Mouse (Mus musculus) layer of hippocampus, postnatal 10 days (tissue): ENCODE data around the gene Mto1. TPM values are rescaled to one million over a fixed set of nuclear protein-coding genes. Genes with fewer than 3 reads are reported as not detected.
"Not testable (repeated sequence)": the region's sequence is repeated elsewhere in the genome, so short reads cannot be mapped to it uniquely, and the experiment has no call there.

Experiments used
- DNase-seq, 2 experiments: peaks; one replicate each; pipeline ENCODE4 v3.0.0; 2021; ENCODE audit warnings: low spot score in 2 of 2
- microRNA-seq, 2 experiments: library from miRNA; unstranded; fragments of <30 nt; microRNA quantifications; one replicate each; pipeline ENCODE4 v1.2.0; 2021
- total RNA-seq, 2 experiments: library from RNA; stranded (reverse); gene quantifications; 2 replicates each; pipeline ENCODE4 v1.2.3; 2021

Mto1 gene
- total RNA-seq, 2 experiments from 2014 or later = 20.4 to 22.9 TPM

DNA sequence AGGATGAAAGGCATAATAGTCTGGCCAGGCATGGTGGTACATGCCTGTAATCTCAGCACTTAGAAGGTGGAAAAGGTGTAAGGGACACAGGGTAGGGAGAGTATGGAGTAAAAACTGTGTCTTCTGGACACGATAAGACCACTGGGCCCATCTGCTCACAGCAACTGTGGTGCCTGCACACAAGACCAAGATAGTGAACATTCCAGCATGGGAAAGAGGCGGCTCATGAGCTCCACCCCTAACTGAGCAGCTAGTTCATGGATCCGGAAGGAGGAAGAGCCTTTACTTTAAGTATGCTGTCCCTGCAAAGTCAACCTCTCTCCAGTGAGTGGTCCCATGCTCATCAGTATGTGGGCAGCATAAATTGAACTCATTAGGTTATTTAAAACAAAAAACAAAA is 56.7 kb downstream of the Mto1 start:
- no peak for DNase-seq

DNA sequence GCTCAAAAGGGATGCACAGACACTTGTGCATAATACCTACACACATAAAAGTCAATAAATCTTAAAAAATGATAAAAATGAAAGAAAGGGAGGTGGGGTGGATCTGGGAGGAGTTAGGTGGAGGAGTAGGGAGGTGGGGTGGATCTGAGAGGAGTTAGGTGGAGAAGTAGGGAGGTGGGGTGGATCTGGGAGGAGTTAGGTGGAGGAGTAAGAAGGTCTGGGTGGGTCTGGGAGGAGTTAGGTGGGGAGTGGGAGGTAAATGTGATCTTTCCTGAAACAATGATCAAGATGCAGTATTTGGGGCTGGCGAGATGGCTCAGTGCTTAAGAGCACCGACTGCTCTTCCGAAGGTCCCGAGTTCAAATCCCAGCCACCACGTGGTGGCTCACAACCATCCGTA is 57.2 kb downstream of the Mto1 start:
- no peak for DNase-seq

DNA sequence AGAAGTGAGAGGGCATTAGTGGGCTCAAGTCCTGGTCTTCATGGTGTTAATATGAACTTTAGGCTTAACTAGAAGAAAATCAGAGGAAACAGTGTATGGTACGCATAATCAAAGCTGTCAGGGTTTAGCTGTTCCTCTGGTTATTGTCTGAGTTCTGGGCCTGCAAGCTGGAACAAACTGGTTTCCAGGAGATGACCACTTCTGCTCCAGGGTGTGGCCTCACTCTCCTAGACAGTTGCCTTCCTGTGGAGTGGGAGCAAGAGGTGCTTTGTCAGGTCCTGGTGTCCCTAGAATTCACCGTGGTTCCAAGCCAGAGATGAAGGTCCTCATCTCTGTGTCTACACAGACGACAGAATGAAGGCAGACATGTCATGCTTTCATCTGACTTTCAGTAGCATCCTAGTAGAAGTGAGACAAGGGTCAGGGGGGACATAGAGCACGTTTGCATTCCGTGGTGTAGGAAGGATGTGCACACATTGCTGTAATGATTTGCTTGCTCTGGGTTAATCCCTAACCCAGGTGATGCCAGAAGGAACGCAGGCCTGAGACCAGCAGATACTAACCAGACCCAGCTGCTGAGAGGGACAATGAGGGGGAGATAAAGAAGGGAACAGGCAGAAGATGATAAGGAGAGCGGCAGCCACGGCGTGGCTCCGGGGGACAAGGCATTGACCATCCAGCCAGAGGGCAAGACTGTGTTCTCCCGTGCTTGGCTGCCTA is 58.2 kb downstream of the Mto1 start:
- no peak for DNase-seq

DNA sequence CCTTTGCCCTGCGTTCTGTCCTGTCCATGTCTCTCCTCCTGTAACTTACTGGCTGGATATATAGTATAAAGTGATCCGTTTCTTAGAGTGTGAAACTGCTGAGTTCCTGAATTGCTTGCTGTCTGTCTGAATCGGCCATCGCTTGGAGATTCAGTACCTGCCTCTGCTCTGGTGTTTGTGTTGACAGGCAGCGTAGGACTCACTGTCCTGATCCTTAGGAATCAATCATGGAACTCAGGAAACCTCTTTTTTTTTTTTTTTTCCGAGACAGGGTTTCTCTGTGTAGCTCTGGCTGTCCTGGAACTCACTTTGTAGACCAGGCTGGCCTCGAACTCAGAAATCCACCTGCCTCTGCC is 58.7 kb downstream of the Mto1 start:
- no peak for DNase-seq

DNA sequence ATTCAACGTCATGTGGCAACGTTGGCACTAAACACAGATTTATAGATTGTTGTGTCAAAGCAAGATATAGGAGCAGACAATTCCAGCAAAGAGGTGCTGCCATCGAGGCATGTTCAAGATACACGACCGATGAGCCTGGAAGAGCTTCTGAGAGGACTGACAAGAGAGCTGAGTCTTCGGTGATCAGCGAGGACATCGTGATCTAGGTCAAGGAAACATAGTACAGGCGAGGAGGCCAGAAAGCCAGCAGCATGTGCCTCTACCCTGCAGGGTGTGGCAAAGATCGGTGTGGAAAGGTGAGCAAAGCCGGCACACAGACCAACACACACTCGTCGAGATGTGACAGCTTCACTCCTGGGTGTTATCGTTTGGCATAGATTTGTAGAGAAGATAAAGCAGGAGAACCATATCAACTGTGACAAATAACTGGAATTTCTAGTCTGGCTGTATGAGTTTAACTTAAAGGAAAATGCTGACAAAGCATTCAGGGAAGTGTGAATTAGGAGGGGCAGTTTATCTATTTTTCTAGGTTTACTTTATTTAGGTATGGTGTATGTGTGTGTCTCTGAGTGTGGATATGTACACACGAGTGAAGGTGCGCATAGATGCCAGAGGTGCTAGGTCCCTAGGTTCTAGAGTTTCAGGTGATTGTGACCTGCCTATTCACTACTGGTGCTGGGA is 60.2 kb downstream of the Mto1 start:
- DNase-seq = no peak

DNA sequence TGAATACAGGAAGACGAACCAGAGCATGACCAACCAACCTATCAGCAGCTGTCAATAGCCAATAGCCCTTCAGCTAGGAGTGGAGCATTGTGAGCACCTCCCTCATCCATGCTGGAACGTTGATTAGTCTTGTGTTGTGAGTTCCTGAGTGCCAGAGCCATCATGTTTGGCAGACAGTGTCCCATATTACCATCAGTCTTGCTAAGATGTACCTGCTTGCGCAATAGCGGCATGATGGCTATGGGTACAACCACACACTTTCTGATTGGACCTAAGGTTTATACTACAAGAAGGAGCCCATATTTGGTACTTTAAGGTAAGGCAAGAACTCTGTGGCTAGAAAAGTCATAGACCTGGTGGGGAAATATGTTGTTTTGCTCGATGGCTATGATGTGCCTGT is 63.7 kb downstream of the Mto1 start:
- DNase-seq = no peak

DNA sequence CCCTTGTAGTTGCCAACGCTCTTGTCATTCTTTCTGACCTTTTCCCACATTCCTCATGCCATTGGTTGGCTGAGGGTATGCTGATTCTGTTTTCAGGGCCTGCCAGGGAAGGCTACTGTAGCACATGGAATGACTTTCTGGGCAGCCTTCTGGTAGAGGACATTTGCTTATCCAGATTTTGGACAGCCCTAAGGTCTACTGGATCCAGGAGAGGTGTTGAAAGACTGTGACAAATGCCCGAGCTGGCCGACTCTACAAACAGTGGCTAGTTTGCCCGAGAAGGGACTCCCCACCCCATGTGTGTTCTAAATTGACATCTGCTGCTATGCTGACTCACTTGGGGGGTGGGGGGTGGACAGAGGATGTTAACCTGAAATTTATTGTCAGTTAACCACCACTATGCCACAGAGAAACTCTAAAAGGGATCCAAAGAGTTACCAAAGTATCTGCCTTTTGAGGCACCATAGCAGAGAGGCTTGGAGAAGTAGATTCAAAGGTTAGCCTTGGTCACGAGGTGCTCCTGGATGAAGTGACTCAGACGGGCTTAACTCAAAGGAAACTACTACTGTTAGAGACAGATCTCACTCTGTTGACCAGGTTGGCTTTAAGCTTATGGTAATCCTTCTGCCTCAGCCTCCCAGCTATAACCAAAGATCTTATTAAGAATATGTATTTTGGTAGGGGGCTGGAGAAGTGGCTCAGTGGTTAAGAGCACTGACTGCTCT is 65.9 kb downstream of the Mto1 start:
- no peak for DNase-seq

DNA sequence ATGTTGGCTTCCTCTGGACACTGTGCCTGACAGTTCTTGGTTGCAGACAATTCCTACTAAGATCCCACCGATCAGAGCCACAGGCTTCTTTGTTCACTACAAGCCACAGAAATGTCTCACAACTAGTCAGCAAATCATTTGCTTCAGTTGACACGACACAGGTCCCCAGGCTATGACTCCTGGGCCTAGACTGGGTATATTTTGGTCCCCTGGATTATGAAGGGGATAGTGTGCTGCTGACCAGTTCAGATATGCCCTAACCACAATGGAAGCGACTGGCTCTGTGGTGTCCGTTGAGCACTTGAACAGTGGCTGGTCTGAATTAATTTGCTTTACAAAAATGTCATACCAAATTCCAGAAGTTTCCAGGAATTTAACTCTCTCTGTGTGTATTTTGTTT is 66.7 kb downstream of the Mto1 start:
- no peak for DNase-seq

DNA sequence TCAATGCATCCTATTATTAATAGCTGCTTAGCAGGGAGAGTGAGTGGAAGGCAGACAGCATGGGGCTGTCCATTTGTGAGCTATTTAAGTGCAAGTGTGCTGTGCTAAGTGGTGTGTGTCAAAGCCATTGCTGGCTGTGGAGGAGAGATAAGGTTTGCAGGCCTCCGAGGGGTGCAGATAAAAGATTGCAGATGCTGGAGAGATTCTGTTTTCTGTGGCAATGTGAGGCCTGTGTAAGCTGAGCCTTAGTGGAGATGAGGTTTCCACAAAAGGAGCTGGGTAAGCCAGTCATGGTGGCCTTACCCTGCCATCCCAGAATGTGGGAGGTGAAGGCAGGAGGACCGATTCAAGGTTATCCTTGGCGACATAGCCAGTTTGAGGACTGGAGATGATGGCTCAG is 68.1 kb downstream of the Mto1 start:
- no peak for DNase-seq

DNA sequence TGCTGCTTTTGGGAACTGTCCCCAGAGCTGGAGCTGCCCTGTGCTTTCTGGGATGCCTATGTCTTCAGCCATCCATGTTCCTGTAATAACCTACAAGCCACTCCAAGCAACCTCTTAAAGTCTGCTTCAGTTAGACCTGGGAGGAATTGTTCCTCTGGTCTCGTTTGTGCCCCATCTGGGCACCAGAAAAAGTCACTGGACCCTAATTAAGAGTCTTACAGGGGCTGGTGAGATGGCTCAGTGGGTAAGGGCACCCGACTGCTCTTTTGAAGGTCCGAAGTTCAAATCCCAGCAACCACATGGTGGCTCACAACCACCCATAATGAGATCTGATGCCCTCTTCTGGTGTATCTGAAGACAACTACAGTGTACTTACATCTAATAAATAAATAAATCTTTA is 69.2 kb downstream of the Mto1 start:
- not testable (repeated sequence) for DNase-seq

DNA sequence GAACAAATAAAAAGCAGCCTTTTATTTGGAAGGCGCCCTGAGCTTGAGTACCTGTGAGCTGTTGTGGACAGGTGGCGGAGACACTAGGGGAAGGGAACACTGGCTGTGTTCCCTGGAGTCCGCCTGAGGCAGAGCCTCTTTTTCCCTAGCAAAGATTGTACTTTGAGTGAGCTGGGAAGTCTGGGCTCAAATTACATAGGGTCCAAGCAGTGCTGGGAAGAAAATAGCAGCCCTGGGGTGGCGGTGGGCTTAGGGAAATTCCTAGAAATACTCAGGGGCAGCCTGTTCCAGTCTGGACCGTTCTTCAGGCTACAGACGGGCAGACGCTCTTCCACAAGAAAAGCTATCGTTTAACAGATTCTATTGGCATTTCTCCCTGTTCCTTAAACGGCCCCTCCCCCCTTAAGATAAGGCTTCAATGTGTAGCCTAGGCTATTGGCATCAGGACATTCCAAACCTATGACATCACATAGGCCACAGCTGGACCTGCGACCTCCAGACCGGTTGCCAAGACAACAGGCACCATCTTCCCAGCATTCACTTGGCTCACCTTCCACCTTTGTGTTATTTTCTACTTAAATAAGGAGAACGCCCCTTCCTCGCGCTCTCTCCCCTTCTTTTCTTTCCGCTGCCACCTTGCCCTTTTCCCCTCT is 72.2 kb downstream of the Mto1 start:
- DNase-seq = no peak

DNA sequence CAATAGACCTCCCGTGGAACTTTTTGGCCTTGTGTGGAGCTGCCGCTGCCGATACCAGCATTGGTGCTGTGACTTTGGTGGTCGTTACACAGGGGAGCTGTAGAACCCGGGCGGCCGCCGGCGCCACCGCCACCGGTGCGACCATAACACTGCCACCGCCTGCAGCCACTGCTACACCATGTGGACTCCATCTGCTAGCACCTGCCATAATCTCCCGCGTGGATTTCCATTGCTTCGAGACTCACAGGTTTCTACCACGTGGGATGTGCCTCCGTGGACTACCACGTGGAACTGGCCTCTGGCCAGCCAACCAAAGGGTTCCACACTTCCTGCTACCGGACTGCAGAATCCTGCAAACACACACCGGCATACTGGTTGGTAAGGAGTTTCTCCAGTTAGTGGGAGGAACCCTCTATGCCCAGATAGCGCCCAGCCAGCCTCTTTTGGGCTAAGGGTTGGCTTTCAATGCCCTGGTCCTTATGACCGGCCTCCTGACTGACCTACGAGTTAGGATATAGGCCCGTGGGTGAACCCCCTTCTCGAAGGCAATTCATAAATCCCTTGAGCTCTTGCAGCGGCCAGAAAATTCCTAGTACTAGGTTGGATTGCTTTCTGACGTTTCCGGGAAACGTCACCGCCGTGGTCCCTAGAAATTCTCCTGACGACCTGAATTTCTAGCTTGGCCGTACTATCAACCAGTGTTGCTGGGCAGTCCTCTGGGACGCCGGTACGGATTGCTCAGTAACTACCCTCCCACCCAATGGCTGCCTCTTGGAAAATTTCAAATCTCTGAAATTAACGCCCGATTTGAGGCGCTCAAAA is 73.0 kb downstream of the Mto1 start:
- peak; percentile 61 to 67 for DNase-seq

DNA sequence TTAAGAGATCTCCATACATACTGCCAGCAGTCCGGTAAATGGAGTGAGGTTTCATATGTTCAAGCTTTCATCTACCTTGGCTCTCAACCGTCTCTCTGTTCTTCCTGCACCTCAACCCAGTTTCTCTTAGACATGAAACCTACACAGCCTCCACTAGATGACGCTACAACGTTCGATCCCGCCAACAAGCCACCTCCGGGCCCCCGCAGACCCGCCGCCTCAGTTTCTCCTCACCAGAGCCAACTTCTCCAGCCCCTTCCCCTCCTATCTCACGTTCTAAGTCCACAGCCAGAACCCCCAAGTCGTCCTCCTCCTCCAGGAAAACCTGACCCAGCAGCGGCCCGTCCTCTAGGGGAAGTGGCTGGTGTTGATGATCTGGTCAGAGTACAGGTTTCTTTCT is 73.7 kb downstream of the Mto1 start:
- peak; percentile 28 to 46 for DNase-seq

Small RNAs within 50 kb of the gene (microRNA-seq; reads per million reads assigned to microRNA genes)
- gene Gm26377 = 0 reads per million in 2 experiments

Other genes with a start within 250 kb of the Mto1 start
- not detected for gene Gsta1, start 217.6 kb upstream of the Mto1 start, total RNA-seq
- not detected for gene Gm3776, start 191.1 kb upstream of the Mto1 start, total RNA-seq
- not detected for gene Gm10639, start 158.3 kb upstream of the Mto1 start, total RNA-seq
- gene Omt2a, start 133.4 kb upstream of the Mto1 start, total RNA-seq = not detected
- gene Omt2b, start 120.6 kb upstream of the Mto1 start, total RNA-seq = not detected
- gene Gsta2, start 92.4 kb upstream of the Mto1 start, total RNA-seq = not detected
- gene Dppa5a, start 80.0 kb upstream of the Mto1 start, total RNA-seq = not detected
- under 1 TPM; 0.16 to 0.71 TPM for gene Ooep, start 69.5 kb upstream of the Mto1 start, total RNA-seq
- gene Ddx43, start 52.4 kb upstream of the Mto1 start, total RNA-seq = under 1 TPM in 1 of 2 experiments, not detected in 1; 0.16 TPM
- gene Cgas, start 5.0 kb upstream of the Mto1 start, total RNA-seq = under 1 TPM; 0.94 to 0.96 TPM
- 1 to 10 TPM; 1.4 to 1.5 TPM for gene Gm17324, start 578 bp downstream of the Mto1 start, total RNA-seq
- gene Eef1a1, start 40.9 kb downstream of the Mto1 start, total RNA-seq = 1,000 to 10,000 TPM; 4,076 to 4,543 TPM
- gene Slc17a5, start 139.8 kb downstream of the Mto1 start, total RNA-seq = 10 to 100 TPM; 13.4 to 16.2 TPM
- 1 to 10 TPM; 5.2 to 5.3 TPM for gene Cd109, start 167.3 kb downstream of the Mto1 start, total RNA-seq